Mouse (Mus musculus): Measurements from ENCODE around the gene Lta.

Lta gene

GRCm38 (mm10) chr17:35204494-35205379 lies at the start of gene Lta:
Gene Lta (minus strand): TSS chr17:35205351.
- peak; percentile 22 for DNase-seq (ENCODE audit: low read depth, low spot score)

GRCm38 (mm10) chr17:35254241-35255098 lies 49.3 kb upstream of the Lta start:
- peak; percentile 79 for DNase-seq (ENCODE audit: low read depth, low spot score)

- no peak for DNase-seq (ENCODE audit: low read depth, low spot score)
These were observed 48.3 kb upstream of the Lta start for GRCm38 (mm10) chr17:35253293-35254093.

GRCm38 (mm10) chr17:35252619-35253292 lies 47.6 kb upstream of the Lta start:
- no peak for DNase-seq (ENCODE audit: low read depth, low spot score)

- DNase-seq (ENCODE audit: low read depth, low spot score), result no peak
These were observed 46.8 kb upstream of the Lta start for GRCm38 (mm10) chr17:35251981-35252380.

GRCm38 (mm10) chr17:35251162-35251719 lies 46.1 kb upstream of the Lta start:
- no peak for DNase-seq (ENCODE audit: low read depth, low spot score)

- DNase-seq (ENCODE audit: low read depth, low spot score), result no peak
These were observed 45.4 kb upstream of the Lta start for GRCm38 (mm10) chr17:35250348-35251120.

GRCm38 (mm10) chr17:35249451-35250197 lies 44.5 kb upstream of the Lta start:
- DNase-seq (ENCODE audit: low read depth, low spot score), result no peak

GRCm38 (mm10) chr17:35248986-35249385 lies 43.8 kb upstream of the Lta start:
- no peak for DNase-seq (ENCODE audit: low read depth, low spot score)

GRCm38 (mm10) chr17:35247144-35247543 lies 42.0 kb upstream of the Lta start:
- no peak for DNase-seq (ENCODE audit: low read depth, low spot score)

- peak; percentile 59 for DNase-seq (ENCODE audit: low read depth, low spot score)
These were observed 40.8 kb upstream of the Lta start for GRCm38 (mm10) chr17:35245731-35246623.

GRCm38 (mm10) chr17:35244999-35245398 lies 39.8 kb upstream of the Lta start:
- no peak for DNase-seq (ENCODE audit: low read depth, low spot score)

- peak; percentile 69 for DNase-seq (ENCODE audit: low read depth, low spot score)
These were observed 37.9 kb upstream of the Lta start for GRCm38 (mm10) chr17:35243086-35243485.

- DNase-seq (ENCODE audit: low read depth, low spot score), result peak; percentile 82
These were observed 37.1 kb upstream of the Lta start for GRCm38 (mm10) chr17:35242015-35242941.

- peak; percentile 98 for DNase-seq (ENCODE audit: low read depth, low spot score)
These were observed 36.3 kb upstream of the Lta start, which contains the start of gene Ddx39b for GRCm38 (mm10) chr17:35241305-35242014. Gene Ddx39b (plus strand): TSS chr17:35241746.

Data from R1 (cell line).